Mouse (Mus musculus) heart, postnatal 0 days (tissue): ENCODE results near the gene Thada.

Experiments used
- CTCF ChIP-seq: IDR thresholded peaks from 2 replicates; pipeline ENCODE4 v1.5.1; 2016; ENCODE audit warnings: antibody characterized with exemption, control low read depth, low read depth
- EP300 ChIP-seq: IDR thresholded peaks from 2 replicates; pipeline ENCODE4 v1.6.1; 2016; ENCODE audit warnings: antibody characterized with exemption, low read depth

DNA sequence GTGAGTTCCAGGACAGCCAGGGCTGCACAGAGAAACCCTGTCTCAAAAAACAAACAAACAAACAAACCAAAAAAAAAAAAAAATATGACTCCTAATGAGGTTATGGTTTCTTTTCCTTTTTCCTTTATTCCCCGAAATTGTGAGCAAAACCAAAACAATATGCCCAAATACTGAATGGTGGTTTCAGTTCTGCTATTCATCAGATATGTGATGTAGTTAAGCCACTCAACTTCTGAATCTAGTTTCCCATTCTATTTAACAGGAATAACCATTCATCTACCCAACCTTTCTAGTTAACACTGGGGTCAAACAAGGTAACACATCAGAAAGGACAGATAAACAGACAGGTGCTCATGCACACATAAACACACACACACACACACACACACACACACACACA is 105.0 kb downstream of the Thada start:
- TF ChIP-seq CTCF: no peak
- TF ChIP-seq EP300: no peak
